Mouse (Mus musculus): ENCODE data around the gene Taf10. TPM values are rescaled to one million over a fixed set of nuclear protein-coding genes. Genes with fewer than 3 reads are reported as not detected.
"Not testable (repeated sequence)": the region's sequence is repeated elsewhere in the genome, so short reads cannot be mapped to it uniquely, and the experiment has no call there.

Gene Taf10
- total and polyA plus RNA-seq, 3 experiments = 233 to 350 TPM; not detected in 1

- Histone ChIP-seq H3K9ac (ENCODE audit: control insufficient read depth, low read depth, low read length, poor library complexity, severe bottlenecking) (peak overlapping the region; percentile 96), H3K79me2 (ENCODE audit: control insufficient read depth, insufficient read depth, low read length, poor library complexity) (peaks cover 37% of the 10 kb centered on the region), H3K4me3 (ENCODE audit: control insufficient read depth in 1 of 2, insufficient read depth in 1 of 2, low read depth in 2 of 2, low read length in 2 of 2) (peak overlapping the region; percentile 77 to 88), H3K27ac (ENCODE audit: control insufficient read depth, low read depth, low read length) (peak overlapping the region; percentile 51), H3K4me1 (ENCODE audit: control insufficient read depth in 1 of 2, insufficient read depth in 2 of 2, low read length in 2 of 2) (peaks cover 14 to 21% of the 10 kb centered on the region in 2 experiments), H3K36me3 (ENCODE audit: control insufficient read depth in 1 of 2, insufficient read depth in 2 of 2, low read length in 2 of 2) (peaks cover 8 to 23% of the 10 kb centered on the region in 2 experiments)
- TF ChIP-seq ZNF384 (IDR thresholded peaks at IDR 0.05; ENCODE audit: low read depth, low read length) = peak; percentile 71
- H3K9me3 ChIP-seq (replicated peaks; ENCODE audit: insufficient read depth, low read length); DNase-seq (ENCODE audit: low read depth, low spot score); H3K27me3 ChIP-seq (ENCODE audit: control insufficient read depth in 1 of 2, insufficient read depth in 2 of 2, low read length in 2 of 2): not testable (repeated sequence)
Measured at GRCm38 (mm10) chr7:105735464-105735863, 8.7 kb downstream of the Taf10 start.

- H3K4me1 ChIP-seq (ENCODE audit: control insufficient read depth in 1 of 2, insufficient read depth in 2 of 2, low read length in 2 of 2) = peaks cover 14 to 18% of the 10 kb centered on the region in 2 experiments
- peaks cover 8 to 21% of the 10 kb centered on the region in 2 experiments for H3K36me3 ChIP-seq (ENCODE audit: control insufficient read depth in 1 of 2, insufficient read depth in 2 of 2, low read length in 2 of 2)
- H3K9ac ChIP-seq (ENCODE audit: control insufficient read depth, low read depth, low read length, poor library complexity, severe bottlenecking) = peak overlapping the region; percentile 96
- TF ChIP-seq ETS1 (IDR thresholded peaks at IDR 0.05; ENCODE audit: low read depth, low read length) (no peak), USF1 (IDR thresholded peaks at IDR 0.05; ENCODE audit: low read depth, low read length) (no peak), BHLHE40 (IDR thresholded peaks at IDR 0.05; ENCODE audit: borderline replicate concordance, low read depth, low read length) (no peak), CHD1 (IDR thresholded peaks at IDR 0.05; ENCODE audit: low read depth, low read length) (no peak), EP300 (IDR thresholded peaks at IDR 0.05; ENCODE audit: low read depth in 1 of 2, low read length in 2 of 2) (no peak), ZNF384 (IDR thresholded peaks at IDR 0.05; ENCODE audit: low read depth, low read length) (no peak), GATA1 (IDR thresholded peaks at IDR 0.05; ENCODE audit: low read depth, low read length) (no peak), ZC3H11A (IDR thresholded peaks at IDR 0.05; ENCODE audit: low read depth, low read length) (no peak), RCOR1 (IDR thresholded peaks at IDR 0.05; ENCODE audit: low read depth, low read length) (no peak), MAX (IDR thresholded peaks at IDR 0.05; ENCODE audit: low read length) (no peak), TBP (IDR thresholded peaks at IDR 0.05; ENCODE audit: low read depth, low read length) (no peak)
- H3K4me3 ChIP-seq (ENCODE audit: control insufficient read depth in 1 of 2, insufficient read depth in 1 of 2, low read depth in 2 of 2, low read length in 2 of 2) = no peak overlapping the region; a peak in 1 of 4 replicates
- peaks cover 37% of the 10 kb centered on the region for H3K79me2 ChIP-seq (ENCODE audit: control insufficient read depth, insufficient read depth, low read length, poor library complexity)
- no peaks in the 10 kb centered on the region for H3K9me3 ChIP-seq (replicated peaks; ENCODE audit: insufficient read depth, low read length)
- DNase-seq (ENCODE audit: low read depth, low spot score) = no peak
- no peaks in the 10 kb centered on the region for H3K27me3 ChIP-seq (ENCODE audit: control insufficient read depth in 1 of 2, insufficient read depth in 2 of 2, low read length in 2 of 2)
- H3K27ac ChIP-seq (ENCODE audit: control insufficient read depth, low read depth, low read length) = no peak overlapping the region
Measured at GRCm38 (mm10) chr7:105734826-105735225, 9.3 kb downstream of the Taf10 start.

GRCm38 (mm10) chr7:105733836-105734235 is 10.3 kb downstream of the Taf10 start:
- Histone ChIP-seq H3K79me2 (ENCODE audit: control insufficient read depth, insufficient read depth, low read length, poor library complexity) (peaks cover 36% of the 10 kb centered on the region), H3K4me3 (ENCODE audit: control insufficient read depth in 1 of 2, insufficient read depth in 1 of 2, low read depth in 2 of 2, low read length in 2 of 2) (no peak overlapping the region)
- TF ChIP-seq POLR2AphosphoS2 (IDR thresholded peaks at IDR 0.05; ENCODE audit: low read length) (no peak), CHD2 (IDR thresholded peaks at IDR 0.05; ENCODE audit: low read length) (no peak), RAD21 (IDR thresholded peaks at IDR 0.05; ENCODE audit: low read depth, low read length) (no peak), GATA1 (IDR thresholded peaks at IDR 0.05; ENCODE audit: low read depth, low read length) (no peak), CTCF (IDR thresholded peaks at IDR 0.05 in 2 of 3, conservative IDR thresholded peaks at IDR 0.05 in 1 of 3; ENCODE audit: control insufficient read depth in 1 of 3, insufficient read depth in 1 of 3, low read depth in 2 of 3, low read length in 3 of 3, poor library complexity in 1 of 3, severe bottlenecking in 1 of 3) (no peak), HCFC1 (IDR thresholded peaks at IDR 0.05; ENCODE audit: low read depth, low read length) (no peak), MYB (IDR thresholded peaks at IDR 0.05; ENCODE audit: low read depth, low read length) (no peak), POLR2A (IDR thresholded peaks at IDR 0.05; ENCODE audit: control insufficient read depth in 1 of 2, insufficient read depth in 1 of 2, low read depth in 1 of 2, low read length in 2 of 2, poor library complexity in 1 of 2) (no peak), SIN3A (IDR thresholded peaks at IDR 0.05; ENCODE audit: low read length) (no peak)

More at GRCm38 (mm10) chr7:105733836-105734235, 10.3 kb downstream of the Taf10 start:
- no peak for DNase-seq (ENCODE audit: low read depth, low spot score)
- Histone ChIP-seq H3K27me3 (ENCODE audit: control insufficient read depth in 1 of 2, insufficient read depth in 2 of 2, low read length in 2 of 2) (no peaks in the 10 kb centered on the region), H3K36me3 (ENCODE audit: control insufficient read depth in 1 of 2, insufficient read depth in 2 of 2, low read length in 2 of 2) (peaks cover 8 to 17% of the 10 kb centered on the region in 2 experiments), H3K9me3 (replicated peaks; ENCODE audit: insufficient read depth, low read length) (no peaks in the 10 kb centered on the region), H3K4me1 (ENCODE audit: control insufficient read depth in 1 of 2, insufficient read depth in 2 of 2, low read length in 2 of 2) (peaks cover 9 to 11% of the 10 kb centered on the region in 2 experiments), H3K27ac (ENCODE audit: control insufficient read depth, low read depth, low read length) (no peak overlapping the region), H3K9ac (ENCODE audit: control insufficient read depth, low read depth, low read length, poor library complexity, severe bottlenecking) (no peak overlapping the region)

All from MEL (cell line).